Mouse (Mus musculus) left cerebral cortex, adult 8-10 months (tissue): ENCODE results near the gene Nlrx1. TPM values are rescaled to one million over a fixed set of nuclear protein-coding genes. Genes with fewer than 3 reads are reported as not detected.

Experiments used
- DNase-seq, 2 experiments: peaks; one replicate each; pipeline ENCODE4 v3.0.0; 2022; ENCODE audit warnings: low spot score in 2 of 2
- total RNA-seq, 4 experiments: library from RNA; stranded (reverse); gene quantifications; 2 replicates each; pipeline ENCODE4 v1.2.4; 2022

The Nlrx1 gene
- total RNA-seq, 4 experiments from 2014 or later = 10.6 to 13.8 (median 11.8) TPM

DNA sequence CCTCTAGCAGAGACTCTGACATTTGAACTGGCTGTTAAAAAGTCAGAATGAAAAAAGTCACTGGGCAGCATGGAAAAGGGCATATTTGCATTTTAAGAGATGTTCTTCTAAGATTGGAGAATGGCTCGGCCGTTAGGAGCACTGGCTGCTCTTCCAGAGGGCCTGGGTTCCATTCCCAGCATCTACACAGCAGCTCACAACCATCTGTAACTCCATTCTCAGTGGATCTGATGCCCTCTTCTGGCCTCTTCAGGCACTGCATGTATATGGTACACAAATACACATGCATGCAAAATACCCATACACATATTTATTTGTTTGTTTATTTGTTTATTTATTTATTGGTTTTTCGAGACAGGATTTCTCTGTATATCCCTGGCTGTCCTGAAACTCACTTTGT lies 678 bp upstream of the Nlrx1 start:
- DNase-seq = no peak

DNA sequence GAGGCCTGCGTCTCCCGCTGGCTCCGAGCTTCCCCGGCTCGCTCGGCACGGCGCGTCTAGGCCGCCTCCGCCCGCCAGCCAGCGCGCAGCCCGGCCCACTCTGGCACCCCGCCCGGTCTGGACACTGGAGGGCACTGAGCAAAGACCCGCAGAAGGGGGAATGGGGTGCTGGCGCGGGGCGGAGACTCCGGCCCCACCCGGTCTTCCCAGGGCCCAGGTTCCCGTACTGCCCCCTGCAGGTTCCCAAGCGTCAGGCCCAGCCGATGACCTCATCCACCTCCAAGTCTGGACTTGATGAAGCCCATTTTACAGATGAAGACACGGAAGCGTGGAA lies 405 bp downstream of the Nlrx1 start:
- DNase-seq = peak; percentile 57 to 76

DNA sequence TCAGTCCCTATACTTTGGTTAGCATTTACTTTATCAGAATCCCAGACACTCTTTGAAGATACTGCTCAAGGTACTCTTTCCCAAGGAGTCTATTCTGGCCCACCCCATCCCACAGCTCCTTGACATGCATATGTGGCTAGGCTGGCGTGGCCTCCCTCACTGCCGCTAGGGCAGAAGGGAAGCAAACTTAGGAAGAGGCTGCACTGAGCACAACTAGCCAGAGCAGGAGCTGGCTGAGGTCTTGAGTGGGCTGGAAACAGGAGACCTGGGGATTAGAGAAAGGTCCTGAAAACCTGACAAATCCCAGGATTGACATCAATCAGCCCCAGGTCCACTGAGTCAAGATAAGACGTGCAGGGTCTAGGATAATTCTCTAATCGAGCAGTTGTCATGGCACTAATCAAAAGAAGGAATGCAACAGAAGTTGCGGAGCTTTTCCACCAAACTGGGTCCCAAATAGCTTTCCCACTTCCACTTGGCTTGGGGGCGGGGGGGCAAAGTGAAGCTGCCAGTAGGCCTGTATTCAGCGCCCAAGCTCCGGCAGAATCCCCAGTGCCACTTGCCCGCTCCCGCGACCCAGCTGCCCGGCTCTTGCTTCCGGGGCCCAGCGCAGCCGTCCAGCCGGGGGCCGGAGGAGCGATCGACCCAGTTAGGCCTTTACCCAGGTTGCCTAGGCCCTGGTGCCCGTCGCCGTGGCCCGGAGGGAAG lies 926 bp downstream of the Nlrx1 start:
- DNase-seq = no peak

DNA sequence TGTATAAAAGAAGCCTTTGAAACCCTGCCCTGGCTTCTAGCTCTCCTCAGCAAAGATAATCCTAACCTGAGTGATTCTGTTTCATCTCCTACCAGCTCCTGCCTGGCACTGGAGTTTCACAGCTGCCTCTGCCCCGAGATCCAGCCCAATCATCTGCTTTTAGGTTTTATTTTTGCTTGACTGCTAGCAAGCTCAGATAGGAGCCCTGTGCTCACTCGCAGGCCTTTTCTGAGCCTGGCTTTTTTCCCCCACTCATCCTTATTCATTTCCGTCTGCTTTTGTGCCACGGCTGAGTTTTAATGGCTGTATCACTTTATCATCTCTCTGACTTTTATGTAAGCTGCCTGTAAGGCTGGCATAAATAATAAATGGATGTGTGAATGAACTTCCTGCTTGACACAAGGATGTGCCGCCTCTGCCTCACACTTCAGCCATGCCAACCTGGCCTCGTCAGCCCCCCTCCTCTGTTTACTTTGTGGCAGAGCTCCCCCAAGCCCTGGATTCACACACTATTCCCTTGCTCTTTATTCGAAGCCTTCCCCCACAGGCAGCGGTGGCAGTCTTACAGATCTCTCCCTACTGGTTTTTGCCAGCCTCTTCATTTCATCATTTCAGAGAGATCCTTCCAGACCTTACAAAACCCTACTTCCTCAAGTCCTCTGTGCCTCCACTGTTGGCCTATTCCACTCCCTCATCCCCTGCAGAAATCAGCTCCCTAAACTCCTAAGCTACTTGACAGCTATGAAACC lies 1.7 kb downstream of the Nlrx1 start:
- no peak for DNase-seq

DNA sequence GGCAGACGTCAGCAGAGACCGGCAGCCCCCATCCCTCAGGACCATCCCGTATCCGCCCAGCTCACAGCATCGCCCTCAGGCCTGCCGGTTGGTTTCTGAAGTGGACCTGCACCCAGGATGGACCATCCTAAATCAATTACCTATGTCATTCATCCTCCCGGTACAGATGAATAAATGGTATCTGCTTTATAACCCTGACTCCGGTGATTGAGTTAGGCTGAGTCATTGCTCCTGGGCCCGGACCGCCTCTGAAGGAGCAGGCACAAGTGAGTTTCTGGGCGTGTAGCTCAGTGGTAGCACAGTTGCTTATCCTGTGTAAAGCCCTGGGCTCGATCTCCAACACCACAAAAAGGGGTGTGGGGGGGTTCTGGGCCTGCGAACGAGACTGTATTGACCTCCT lies 7.0 kb downstream of the Nlrx1 start:
- no peak for DNase-seq

DNA sequence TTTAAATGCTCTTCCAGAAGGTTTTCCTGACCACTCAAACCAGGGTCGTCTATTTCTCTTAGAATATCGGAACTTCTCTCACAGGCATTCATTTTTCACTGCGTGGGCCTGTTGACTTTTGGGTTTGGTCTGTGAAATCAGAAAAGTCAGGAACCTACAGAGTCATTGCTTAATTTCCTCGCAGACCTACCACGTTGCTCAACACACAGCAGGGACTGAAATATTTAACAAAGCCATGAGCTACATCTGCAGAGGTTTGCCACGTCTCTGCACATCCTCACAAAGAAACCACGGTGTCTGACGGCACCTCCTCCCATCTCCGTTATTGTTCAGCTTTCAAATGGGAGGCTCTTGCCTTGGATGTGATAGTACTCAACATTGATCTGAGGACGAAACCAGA lies 9.4 kb downstream of the Nlrx1 start:
- no peak for DNase-seq

DNA sequence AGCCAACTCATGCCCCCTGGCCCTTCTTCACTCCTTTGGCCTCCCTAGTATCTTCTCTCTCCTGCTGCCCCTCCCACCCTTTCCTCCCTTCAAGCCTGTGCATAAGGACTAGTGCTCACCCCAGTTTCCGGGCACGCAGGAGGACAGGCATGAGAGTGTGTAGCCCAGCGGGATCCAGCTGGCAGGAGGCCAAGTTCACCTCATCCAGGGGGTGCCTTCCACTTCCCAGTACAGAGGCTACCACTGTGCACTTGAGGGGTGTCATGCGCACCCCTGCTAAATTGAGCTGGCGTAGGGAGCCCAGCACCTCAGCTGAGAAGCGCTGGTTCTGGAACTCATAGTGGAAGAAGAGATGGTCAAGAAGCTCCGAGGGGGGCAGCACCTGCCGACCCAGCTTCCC lies 12.2 kb downstream of the Nlrx1 start:
- DNase-seq = no peak

DNA sequence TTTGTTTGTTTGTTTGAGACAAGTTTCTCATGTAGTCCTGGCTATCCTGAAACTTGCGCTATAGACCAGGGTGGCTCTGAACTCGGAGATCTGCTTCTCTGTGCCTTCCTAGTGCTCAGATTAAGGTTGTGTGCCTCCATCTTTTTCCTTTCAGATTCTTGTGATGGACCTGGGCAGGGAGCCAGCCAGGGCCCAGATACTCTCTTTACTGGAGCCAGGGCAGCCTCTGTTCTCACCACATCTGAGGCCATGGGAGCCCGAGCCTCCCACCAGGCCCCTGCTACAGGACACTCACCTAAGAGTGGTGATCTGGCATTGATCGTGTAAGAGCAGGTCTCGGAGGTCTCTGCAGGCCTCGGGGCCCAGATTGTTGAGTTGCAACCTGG lies 13.3 kb downstream of the Nlrx1 start:
- no peak for DNase-seq

DNA sequence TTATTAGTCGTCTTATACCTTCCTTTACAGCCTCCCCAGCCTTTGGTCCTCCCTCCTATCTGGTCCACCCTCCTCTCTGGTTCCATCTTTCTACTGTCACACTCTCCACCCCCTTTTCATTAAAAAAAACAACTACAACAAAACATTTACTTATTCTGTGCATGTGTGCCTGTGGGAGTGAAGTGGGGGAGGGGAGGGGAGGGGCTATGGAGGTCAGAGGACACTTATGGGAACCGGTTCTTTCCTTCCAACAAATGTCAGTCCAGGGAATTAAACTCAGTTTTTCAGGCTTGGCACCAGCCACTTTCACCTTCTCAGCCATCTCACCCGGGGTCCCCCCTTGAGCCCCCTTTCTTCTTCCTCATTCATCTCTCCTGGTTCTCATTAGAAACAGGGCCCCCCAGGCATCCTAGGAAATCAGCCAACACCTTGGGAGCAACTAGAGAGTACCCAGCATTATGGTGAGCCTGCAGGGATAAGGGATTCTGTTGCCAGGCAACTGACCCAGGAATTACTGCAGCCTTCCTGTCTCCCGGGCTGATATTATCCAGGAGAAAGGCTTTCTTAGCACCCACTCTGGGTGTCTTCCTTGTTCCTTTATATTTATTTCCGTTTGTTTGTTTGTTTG lies 13.8 kb downstream of the Nlrx1 start:
- DNase-seq = no peak

DNA sequence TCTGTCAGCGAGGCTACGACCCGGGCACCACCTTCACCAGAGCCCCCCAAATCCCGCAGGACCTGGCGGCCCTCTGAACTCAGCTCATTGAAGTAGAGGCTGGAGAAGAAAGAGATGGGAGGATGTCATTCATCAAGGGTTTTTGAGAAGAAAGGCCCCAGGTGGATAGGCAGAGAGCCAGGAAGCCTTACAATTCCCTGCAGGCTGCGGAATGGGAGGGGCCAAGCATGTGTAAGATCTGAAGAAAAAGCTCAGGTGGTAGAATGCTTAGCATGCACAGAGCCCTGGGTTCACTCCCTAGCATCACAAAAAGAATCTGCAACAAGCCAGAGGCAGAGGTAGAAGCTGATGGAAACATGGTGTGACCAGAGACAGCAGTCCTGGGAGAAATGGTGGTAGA lies 15.0 kb downstream of the Nlrx1 start:
- DNase-seq = no peak

DNA sequence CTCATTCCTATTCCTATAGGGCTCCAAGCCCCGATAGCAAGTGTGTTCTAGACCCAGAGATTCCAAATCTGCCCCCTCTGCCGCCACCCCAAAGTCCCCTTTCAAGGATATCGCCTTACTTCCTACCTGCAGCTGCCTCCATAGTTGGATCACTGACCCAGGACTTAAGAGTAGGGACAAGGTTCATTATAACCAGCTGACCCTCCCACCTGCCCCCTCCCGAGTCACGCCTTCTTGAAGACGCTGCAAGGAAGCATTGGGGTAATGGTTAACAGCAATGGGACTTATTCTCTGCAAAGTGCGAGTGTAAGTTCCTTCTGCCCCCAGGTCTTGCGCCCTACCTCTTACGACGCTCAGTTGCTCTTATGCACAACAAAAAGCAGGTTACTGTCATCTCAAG lies 17.1 kb downstream of the Nlrx1 start, which contains the start of gene Pdzd3:
Gene Pdzd3, minus strand, starts transcription at position 158 of the 400 bp plus-strand sequence.
- no peak for DNase-seq

DNA sequence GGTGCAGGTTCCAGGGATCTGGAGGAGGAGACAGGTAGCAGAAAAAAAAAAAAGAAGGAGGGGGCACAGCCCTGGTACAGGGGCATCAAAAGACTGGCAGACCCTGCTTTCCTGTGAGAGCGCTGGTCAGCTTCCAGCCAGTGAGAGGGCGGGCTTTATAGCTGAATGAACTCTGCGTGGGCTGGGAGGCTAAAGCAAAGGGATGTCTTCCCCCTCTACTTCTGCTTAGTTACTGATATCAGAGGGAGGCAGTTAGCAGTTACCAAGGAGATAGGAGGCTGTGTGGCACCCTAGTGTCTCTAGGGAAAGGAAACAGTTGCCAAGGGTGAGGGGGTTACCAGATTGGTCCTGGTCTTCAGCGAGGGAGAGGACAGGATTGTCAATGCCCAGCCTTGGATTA lies 18.0 kb downstream of the Nlrx1 start:
- DNase-seq = no peak

DNA sequence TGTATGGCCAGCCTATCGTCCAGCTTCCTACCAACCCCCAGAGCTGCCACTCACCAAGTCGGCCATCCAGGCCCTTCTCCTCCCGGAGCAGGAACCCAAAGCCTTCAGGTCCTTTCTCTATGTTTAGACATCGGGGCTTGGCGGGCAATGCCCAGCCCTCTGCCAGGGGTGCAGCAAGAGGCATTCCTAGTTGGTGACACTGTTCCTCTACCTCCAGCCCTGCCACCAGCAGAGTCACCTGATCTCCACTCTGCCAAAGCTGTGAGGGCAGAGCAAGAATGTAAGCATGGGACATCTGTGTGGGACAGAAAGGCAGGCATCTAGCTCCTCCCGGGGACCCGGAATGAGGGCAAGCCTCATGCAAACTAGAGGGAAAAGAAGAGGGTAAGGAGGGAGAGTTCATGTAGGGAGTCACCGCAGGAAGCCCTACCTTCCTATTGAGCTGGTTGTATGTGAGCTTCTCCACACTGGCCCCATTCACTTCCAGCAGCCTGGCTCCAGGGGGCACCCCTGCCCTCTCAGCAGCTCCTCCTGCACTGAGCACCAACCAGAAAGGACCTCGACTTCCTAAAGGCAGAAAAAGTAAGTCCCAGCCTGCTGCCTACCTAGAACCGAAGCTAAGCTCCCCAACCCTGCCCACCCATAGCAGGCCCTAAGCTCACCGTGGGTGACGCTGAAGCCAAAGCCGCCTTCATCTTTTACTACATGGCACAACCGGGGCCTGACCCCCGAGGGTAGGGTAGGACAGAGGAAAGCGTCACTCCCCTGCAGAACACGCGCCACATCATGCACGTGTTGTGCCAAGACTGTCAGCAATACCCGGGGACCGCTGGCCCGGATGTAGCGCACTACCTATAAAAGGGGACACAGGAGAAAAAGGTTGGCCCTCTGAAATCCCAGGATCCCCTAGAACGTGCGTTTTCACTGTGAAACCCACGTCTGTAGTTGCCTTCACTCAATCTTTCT lies 18.9 kb downstream of the Nlrx1 start:
- no peak for DNase-seq

DNA sequence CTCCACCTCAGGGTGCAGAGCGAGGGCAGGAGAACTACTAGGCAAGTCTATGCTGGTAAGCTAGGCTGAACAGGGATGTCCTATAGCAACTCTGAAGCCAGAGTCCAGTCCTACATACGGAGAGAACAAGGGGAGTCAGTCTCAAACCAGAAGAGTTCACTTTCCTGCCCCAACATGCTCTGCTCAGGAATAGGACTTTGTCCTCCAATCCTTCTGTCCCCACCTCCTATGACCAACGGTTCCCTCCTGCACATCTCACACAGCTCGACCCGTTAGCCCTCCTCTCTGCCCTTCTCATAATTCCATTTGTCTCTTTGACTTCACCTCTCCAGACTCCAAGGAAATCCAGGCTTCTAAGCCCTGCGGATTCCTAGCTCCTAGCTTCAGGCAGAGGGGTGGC lies 20.5 kb downstream of the Nlrx1 start:
- DNase-seq = no peak

DNA sequence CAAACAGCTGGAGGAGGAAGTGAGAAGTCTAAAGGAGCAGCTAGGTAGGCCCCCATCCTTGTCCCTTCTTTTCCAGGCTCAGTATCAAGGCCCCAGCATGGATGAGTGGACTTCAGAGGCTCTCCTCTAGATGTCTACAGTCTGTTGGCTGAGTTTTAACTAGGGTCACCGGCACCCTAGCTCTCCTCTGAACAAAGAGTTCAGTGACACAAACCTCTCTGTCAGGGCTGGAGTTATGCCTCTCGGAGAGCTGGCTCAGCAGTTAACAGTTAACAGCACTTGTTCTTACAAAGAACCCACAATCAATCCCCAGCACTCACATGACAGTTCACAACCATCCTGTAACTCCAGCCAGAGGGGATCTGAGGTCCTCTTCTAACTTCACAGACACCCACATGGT lies 24.8 kb downstream of the Nlrx1 start:
- DNase-seq = no peak

DNA sequence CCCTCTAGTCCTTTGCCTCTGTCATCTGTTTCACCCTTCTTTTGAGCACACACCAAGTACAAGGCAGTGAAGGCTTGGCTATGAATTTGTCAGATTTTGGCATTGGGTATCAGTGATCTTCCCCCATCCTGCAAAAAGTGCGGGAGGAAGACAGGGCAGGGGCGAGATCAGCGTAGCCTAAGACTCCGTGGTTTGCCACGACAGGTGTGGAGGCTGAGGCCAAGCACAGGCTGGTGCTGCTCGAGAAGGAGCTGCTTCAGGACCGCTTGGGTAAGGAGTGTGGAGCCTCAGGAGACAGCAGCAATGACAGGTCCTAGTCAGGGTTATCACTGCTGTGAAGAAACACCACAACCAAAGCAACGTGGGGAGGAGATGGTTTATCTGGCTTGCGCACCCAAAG lies 27.0 kb downstream of the Nlrx1 start:
- DNase-seq = no peak

DNA sequence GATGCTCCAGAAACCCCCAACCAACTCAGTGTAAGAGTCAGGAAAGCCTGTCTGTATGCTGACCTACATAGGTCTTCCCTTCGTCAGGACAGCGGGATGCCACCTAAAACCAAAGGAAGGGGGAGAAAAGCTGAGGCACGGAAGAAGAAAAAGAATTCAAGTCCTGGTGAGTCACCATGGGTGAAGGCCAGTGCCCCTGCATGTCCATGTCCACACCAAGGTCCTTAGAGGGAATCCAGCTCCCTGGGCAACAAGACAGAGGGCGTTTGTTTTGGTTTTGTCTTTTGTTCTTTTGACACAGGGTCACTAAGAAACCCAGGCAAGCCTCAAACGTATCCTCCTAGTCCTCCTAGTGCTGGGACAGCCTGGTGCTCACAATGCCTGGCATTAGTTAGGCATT lies 27.5 kb downstream of the Nlrx1 start:
- DNase-seq = no peak

DNA sequence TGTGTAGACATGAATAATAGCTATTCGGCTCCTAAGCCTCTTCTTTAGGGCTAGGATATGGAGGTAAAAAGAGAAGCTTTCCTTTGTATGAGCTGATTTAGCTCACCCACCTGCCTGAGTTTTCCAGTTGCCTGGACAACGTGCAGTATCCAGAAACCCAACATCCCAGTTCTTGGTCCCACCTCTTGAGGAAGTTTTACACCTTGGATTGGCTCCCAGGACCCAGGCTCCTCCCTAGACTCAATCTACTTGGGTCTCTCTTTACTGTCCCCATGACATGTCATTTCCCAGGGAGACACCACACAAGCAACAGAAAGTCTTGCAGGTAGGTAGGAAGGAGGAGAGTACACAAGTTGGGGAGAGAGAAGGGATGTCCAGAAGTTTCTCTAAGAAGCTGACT lies 28.0 kb downstream of the Nlrx1 start, which contains the start of gene Ccdc153:
Gene Ccdc153, plus strand, starts transcription at position 278 of the 400 bp plus-strand sequence.
- no peak for DNase-seq

DNA sequence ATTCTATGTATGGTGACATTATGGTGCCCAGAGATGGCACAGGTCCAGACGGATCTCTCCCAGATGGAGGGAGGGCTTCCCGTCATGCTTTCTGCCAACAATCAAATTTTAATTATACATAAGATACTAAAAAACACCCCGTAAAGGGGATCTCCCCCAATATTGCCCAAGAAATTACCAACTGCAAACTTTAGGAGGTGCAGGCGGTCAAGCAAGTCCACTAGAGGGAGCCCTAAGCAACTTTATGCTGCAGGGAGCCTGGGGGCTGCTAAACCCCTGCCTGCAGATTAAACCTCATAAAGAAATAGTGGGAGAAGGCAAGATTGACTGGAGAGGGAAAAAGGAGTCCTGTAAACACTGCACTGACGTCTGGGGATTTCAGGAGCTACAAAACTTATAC lies 29.0 kb downstream of the Nlrx1 start:
- no peak for DNase-seq

DNA sequence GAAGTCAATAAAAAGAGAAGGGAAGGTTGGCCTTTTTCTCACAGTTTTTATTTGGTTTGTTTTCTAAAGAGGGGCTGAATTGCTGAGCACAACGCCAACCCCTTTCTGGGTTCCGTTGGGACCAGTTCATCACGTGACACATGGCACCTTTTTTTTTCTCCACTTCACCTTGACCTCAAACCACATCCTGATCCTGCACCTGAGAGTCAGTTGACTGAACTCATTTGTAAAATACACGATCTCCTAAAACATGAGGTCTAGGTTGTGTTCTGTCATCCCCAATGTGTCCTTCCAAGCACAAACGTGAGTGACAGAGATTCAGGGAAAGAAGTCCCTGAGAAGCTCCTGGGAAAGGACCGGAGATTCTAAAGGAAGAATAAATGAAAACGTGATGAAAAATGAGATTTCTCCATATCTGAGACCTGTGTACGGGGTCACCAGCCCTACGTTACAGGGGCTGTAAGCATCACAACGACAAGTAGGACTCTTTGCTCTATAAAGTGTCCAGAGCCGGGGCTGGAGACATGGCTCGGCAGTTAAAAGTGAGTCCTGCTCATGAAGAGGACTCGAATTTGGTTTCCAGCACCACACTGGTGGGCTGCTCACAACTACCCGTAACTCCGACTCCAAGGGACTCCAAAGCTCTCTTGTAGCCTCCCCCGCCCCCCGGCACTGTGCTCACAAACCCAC lies 29.8 kb downstream of the Nlrx1 start:
- DNase-seq = no peak

DNA sequence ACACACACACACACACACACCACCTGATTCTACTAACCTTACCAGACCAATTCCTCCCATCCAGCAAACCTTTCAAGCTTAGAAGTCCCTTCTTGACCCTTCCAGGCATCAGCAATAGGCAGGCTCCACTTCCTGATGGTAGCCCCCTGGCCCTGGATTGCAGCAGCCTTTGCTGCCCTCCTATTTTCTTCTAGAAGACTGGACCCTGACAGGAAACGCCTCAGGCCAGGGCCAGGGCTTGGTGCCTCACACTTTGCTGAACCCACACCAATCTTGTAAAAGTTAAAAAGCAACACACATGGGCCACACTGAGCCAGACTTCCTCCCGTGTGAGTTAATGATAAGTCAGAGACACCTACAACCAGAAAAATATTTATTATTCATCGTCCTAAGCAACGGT lies 31.3 kb downstream of the Nlrx1 start:
- DNase-seq = no peak
